Mouse (Mus musculus): Measurements from ENCODE around the gene Hes7. TPM values are rescaled to one million over a fixed set of nuclear protein-coding genes. Genes with fewer than 3 reads are reported as not detected.

The Hes7 gene
- total and polyA plus RNA-seq, 3 experiments: 0.08 to 1.4 TPM; not detected in 1

- H3K27me3 ChIP-seq (ENCODE audit: control insufficient read depth in 1 of 2, insufficient read depth in 2 of 2, low read length in 2 of 2): no peaks in the 10 kb centered on the region
- H3K36me3 ChIP-seq (ENCODE audit: control insufficient read depth in 1 of 2, insufficient read depth in 2 of 2, low read length in 2 of 2): peaks cover 0 to 5% of the 10 kb centered on the region in 2 experiments; a peak in 2 of 4 replicates
- H3K4me1 ChIP-seq (ENCODE audit: control insufficient read depth in 1 of 2, insufficient read depth in 2 of 2, low read length in 2 of 2): peaks cover 0 to 8% of the 10 kb centered on the region in 2 experiments; a peak in 2 of 4 replicates
- no peak overlapping the region for H3K9ac ChIP-seq (ENCODE audit: control insufficient read depth, low read depth, low read length, poor library complexity, severe bottlenecking)
- no peak overlapping the region for H3K27ac ChIP-seq (ENCODE audit: control insufficient read depth, low read depth, low read length)
- H3K9me3 ChIP-seq (replicated peaks; ENCODE audit: insufficient read depth, low read length): no peaks in the 10 kb centered on the region
- H3K79me2 ChIP-seq (ENCODE audit: control insufficient read depth, insufficient read depth, low read length, poor library complexity): no peaks in the 10 kb centered on the region
- no peak overlapping the region for H3K4me3 ChIP-seq (ENCODE audit: control insufficient read depth in 1 of 2, insufficient read depth in 1 of 2, low read depth in 2 of 2, low read length in 2 of 2)
- TF ChIP-seq NRF1 (IDR thresholded peaks at IDR 0.05; ENCODE audit: insufficient read depth, low read depth, low read length, poor library complexity, severe bottlenecking) (no peak), ZKSCAN1 (IDR thresholded peaks at IDR 0.05; ENCODE audit: low read depth, low read length) (no peak), ZMIZ1 (IDR thresholded peaks at IDR 0.05; ENCODE audit: low read depth, low read length) (no peak), TAL1 (IDR thresholded peaks at IDR 0.05; ENCODE audit: low read length) (no peak), USF2 (IDR thresholded peaks at IDR 0.05; ENCODE audit: borderline replicate concordance in 1 of 2, insufficient read depth in 1 of 2, low read depth in 1 of 2, low read length in 2 of 2) (no peak), EP300 (IDR thresholded peaks at IDR 0.05; ENCODE audit: low read depth in 1 of 2, low read length in 2 of 2) (no peak), CHD2 (IDR thresholded peaks at IDR 0.05; ENCODE audit: low read length) (no peak), MYB (IDR thresholded peaks at IDR 0.05; ENCODE audit: low read depth, low read length) (no peak), MYC (IDR thresholded peaks at IDR 0.05; ENCODE audit: low read depth, low read length) (no peak), MEF2A (IDR thresholded peaks at IDR 0.05; ENCODE audit: extremely low read depth, insufficient replicate concordance, low read depth, low read length, poor library complexity, severe bottlenecking) (no peak), ETS1 (IDR thresholded peaks at IDR 0.05; ENCODE audit: low read depth, low read length) (no peak), CHD1 (IDR thresholded peaks at IDR 0.05; ENCODE audit: low read depth, low read length) (no peak), SIN3A (IDR thresholded peaks at IDR 0.05; ENCODE audit: low read length) (no peak), ZNF384 (IDR thresholded peaks at IDR 0.05; ENCODE audit: low read depth, low read length) (no peak), MAZ (IDR thresholded peaks at IDR 0.05; ENCODE audit: low read depth, low read length) (no peak)
- DNase-seq (ENCODE audit: low read depth, low spot score): no peak
These were observed 14.4 kb upstream of the Hes7 start for GRCm38 (mm10) chr11:69105796-69106195.

- no peaks in the 10 kb centered on the region for H3K27me3 ChIP-seq (ENCODE audit: control insufficient read depth in 1 of 2, insufficient read depth in 2 of 2, low read length in 2 of 2)
- no peaks in the 10 kb centered on the region for H3K9me3 ChIP-seq (replicated peaks; ENCODE audit: insufficient read depth, low read length)
- peaks cover 0 to 8% of the 10 kb centered on the region in 2 experiments; a peak in 2 of 4 replicates for H3K4me1 ChIP-seq (ENCODE audit: control insufficient read depth in 1 of 2, insufficient read depth in 2 of 2, low read length in 2 of 2)
- H3K4me3 ChIP-seq (ENCODE audit: control insufficient read depth in 1 of 2, insufficient read depth in 1 of 2, low read depth in 2 of 2, low read length in 2 of 2): no peak overlapping the region
- no peak for DNase-seq (ENCODE audit: low read depth, low spot score)
- no peak overlapping the region for H3K27ac ChIP-seq (ENCODE audit: control insufficient read depth, low read depth, low read length)
- H3K9ac ChIP-seq (ENCODE audit: control insufficient read depth, low read depth, low read length, poor library complexity, severe bottlenecking): no peak overlapping the region
- H3K36me3 ChIP-seq (ENCODE audit: control insufficient read depth in 1 of 2, insufficient read depth in 2 of 2, low read length in 2 of 2): peaks cover 0 to 5% of the 10 kb centered on the region in 2 experiments; a peak in 2 of 4 replicates
- TF ChIP-seq NRF1 (IDR thresholded peaks at IDR 0.05; ENCODE audit: insufficient read depth, low read depth, low read length, poor library complexity, severe bottlenecking): no peak
- TF ChIP-seq KAT2A (conservative IDR thresholded peaks at IDR 0.05; ENCODE audit: low read depth, low read length): no peak
- TF ChIP-seq TBP (IDR thresholded peaks at IDR 0.05; ENCODE audit: low read depth, low read length): no peak
- TF ChIP-seq ZC3H11A (IDR thresholded peaks at IDR 0.05; ENCODE audit: low read depth, low read length): no peak
- no peak for TF ChIP-seq MAFK (IDR thresholded peaks at IDR 0.05; ENCODE audit: borderline replicate concordance, low read depth, low read length)
- TF ChIP-seq TAL1 (IDR thresholded peaks at IDR 0.05; ENCODE audit: low read length): no peak
- TF ChIP-seq USF2 (IDR thresholded peaks at IDR 0.05; ENCODE audit: borderline replicate concordance in 1 of 2, insufficient read depth in 1 of 2, low read depth in 1 of 2, low read length in 2 of 2): no peak
- TF ChIP-seq E2F4 (IDR thresholded peaks at IDR 0.05; ENCODE audit: borderline replicate concordance, low read depth, low read length): no peak
- no peak for TF ChIP-seq GABPA (IDR thresholded peaks at IDR 0.05; ENCODE audit: low read depth, low read length)
- no peak for TF ChIP-seq RCOR1 (IDR thresholded peaks at IDR 0.05; ENCODE audit: low read depth, low read length)
- no peak for TF ChIP-seq USF1 (IDR thresholded peaks at IDR 0.05; ENCODE audit: low read depth, low read length)
- TF ChIP-seq ETS1 (IDR thresholded peaks at IDR 0.05; ENCODE audit: low read depth, low read length): no peak
- TF ChIP-seq MAZ (IDR thresholded peaks at IDR 0.05; ENCODE audit: low read depth, low read length): no peak
- TF ChIP-seq TCF12 (IDR thresholded peaks at IDR 0.05; ENCODE audit: low read depth, low read length): no peak
- TF ChIP-seq JUND (IDR thresholded peaks at IDR 0.05; ENCODE audit: low read depth, low read length): no peak
- no peaks in the 10 kb centered on the region for H3K79me2 ChIP-seq (ENCODE audit: control insufficient read depth, insufficient read depth, low read length, poor library complexity)
These were observed 13.9 kb upstream of the Hes7 start for GRCm38 (mm10) chr11:69106299-69106698.
